Mouse (Mus musculus): Measurements from ENCODE around the gene Gm29094. TPM values are rescaled to one million over a fixed set of nuclear protein-coding genes. Genes with fewer than 3 reads are reported as not detected.
"Not testable (repeated sequence)": the region's sequence is repeated elsewhere in the genome, so short reads cannot be mapped to it uniquely, and the experiment has no call there.

The Gm29094 gene
- polyA plus RNA-seq, 1 experiment from 2014 or later: 0.37 TPM

DNA sequence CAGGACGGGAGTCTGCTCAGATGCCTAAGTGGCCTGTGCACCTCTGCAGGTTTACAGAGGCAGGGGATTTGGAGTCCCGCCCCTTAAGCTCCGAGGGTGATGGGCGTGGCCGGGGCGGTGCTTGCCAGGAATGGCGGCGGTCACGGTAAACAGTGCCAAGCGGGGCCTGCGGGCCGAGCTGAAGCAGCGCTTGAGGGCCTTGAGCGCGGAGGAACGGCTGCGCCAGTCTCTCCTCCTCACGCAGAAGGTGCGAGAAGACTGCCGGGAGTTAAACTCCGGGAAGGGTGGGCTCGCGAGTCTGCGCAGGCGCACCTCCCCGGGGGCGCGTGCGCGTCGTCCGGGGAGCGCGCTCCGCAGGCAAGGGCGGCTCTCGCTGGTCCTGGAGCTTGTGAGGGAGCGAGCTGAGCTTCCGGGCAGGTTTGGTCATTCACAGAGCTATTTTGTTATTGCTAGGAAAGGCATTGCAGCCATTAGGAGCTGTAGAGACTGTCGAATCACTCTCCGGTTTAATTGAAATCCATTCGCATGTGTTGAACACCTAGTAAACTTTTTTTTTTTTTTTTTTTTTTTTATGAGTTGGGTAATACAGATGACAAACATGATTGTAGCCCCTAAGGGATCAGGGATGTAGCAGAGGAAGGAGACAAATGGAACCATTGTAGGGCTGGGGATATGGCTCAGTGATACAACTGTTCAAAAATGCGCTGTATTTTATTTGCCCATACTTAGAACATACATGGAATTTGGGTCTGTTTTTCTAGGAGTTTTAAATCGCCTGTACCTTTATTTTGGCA lies 12.1 kb downstream of the Gm29094 start:
- not testable (repeated sequence) for H3K27me3 ChIP-seq; H3K9ac ChIP-seq; H3K9me3 ChIP-seq (replicated peaks); H3K36me3 ChIP-seq; H3K4me1 ChIP-seq
- peak; percentile 94 for ATAC-seq (ENCODE audit: insufficient number of reproducible peaks, low FRiP score, low TSS enrichment, low read depth)
- H3K27ac ChIP-seq (replicated peaks): 0 out of 2 replicates have a peak overlapping the region, but pooled peaks have one; percentile 71
- 1% methylated on average over 15 of the region's 44 CpGs for WGBS
- H3K4me3 ChIP-seq (replicated peaks): peak overlapping the region; percentile 38
- peak overlapping the region; percentile 46 for H3K4me2 ChIP-seq (replicated peaks)

DNA sequence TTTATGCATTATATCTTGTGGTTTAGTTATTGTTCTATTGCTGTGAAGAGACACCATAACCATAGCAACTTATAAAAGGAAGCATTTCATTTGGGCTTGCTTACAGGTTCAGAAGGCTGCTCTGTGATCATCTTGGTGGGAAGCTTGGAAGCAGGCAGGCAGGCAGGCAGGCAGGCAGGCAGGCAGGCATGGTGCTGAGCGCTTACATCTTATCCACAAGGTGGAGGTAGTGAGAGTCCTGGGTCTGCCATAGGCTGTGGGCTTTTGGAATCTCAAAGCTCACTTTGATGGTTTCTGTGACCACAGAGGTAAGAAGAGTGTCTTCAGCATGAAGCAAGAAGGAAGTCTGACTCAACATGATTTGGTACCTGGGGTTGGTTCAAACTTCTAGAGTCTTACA lies 13.2 kb downstream of the Gm29094 start:
- not testable (repeated sequence) for H3K4me3 ChIP-seq (replicated peaks); H3K9me3 ChIP-seq (replicated peaks); H3K27me3 ChIP-seq; H3K36me3 ChIP-seq; ATAC-seq (ENCODE audit: insufficient number of reproducible peaks, low FRiP score, low TSS enrichment, low read depth); H3K9ac ChIP-seq; H3K4me2 ChIP-seq (replicated peaks); H3K4me1 ChIP-seq; H3K27ac ChIP-seq (replicated peaks)
- WGBS: 28% methylated on average over 1 of the region's 1 CpGs

DNA sequence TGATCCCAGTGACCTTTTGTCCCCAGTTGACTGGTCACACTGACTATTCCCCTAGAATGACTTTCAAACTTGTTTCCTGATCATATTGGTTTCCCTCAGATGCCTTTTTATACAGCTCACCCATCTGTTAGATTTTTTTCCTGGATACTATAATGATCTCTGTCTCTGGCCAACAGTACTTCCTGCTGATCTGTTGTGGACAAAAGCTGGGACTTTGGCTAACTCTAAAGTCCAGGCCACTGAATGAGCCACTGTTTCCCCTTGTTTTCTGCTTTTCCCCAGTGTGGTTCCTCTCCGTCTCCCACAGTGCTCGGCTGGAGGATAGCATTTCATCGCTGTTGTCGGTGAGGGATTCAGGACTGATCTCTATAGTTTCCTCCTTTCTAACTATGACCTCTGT lies 19.0 kb downstream of the Gm29094 start:
- not testable (repeated sequence) for H3K4me3 ChIP-seq (replicated peaks); H3K9ac ChIP-seq; H3K4me1 ChIP-seq; H3K9me3 ChIP-seq (replicated peaks); H3K4me2 ChIP-seq (replicated peaks); ATAC-seq (ENCODE audit: insufficient number of reproducible peaks, low FRiP score, low TSS enrichment, low read depth); H3K27ac ChIP-seq (replicated peaks); H3K36me3 ChIP-seq; H3K27me3 ChIP-seq
- 85% methylated on average over 4 of the region's 4 CpGs for whole genome bisulfite sequencing

DNA sequence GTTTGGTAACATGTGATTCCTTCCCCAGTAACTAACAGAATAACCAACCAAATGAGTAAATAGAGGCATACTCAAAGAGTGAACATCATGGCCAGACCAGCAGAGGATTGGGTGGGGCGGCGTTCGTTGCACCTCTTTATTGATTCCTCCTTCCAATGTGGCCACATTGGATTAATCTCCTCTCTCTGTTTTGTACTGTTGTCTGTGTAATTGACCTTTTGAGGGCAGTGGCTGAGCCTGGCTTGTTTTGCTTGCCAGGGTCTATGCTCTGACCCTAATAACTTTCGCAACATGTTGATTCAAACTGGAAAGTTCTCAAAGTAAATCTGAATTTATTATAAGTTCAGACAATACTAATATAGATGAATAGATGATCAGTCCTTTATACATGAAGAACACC lies 20.5 kb downstream of the Gm29094 start:
- H3K27ac ChIP-seq (replicated peaks); H3K4me2 ChIP-seq (replicated peaks); H3K4me3 ChIP-seq (replicated peaks); H3K27me3 ChIP-seq; H3K4me1 ChIP-seq; H3K9ac ChIP-seq; H3K9me3 ChIP-seq (replicated peaks); ATAC-seq (ENCODE audit: insufficient number of reproducible peaks, low FRiP score, low TSS enrichment, low read depth); H3K36me3 ChIP-seq: not testable (repeated sequence)
- WGBS: 93% methylated on average over 3 of the region's 4 CpGs

DNA sequence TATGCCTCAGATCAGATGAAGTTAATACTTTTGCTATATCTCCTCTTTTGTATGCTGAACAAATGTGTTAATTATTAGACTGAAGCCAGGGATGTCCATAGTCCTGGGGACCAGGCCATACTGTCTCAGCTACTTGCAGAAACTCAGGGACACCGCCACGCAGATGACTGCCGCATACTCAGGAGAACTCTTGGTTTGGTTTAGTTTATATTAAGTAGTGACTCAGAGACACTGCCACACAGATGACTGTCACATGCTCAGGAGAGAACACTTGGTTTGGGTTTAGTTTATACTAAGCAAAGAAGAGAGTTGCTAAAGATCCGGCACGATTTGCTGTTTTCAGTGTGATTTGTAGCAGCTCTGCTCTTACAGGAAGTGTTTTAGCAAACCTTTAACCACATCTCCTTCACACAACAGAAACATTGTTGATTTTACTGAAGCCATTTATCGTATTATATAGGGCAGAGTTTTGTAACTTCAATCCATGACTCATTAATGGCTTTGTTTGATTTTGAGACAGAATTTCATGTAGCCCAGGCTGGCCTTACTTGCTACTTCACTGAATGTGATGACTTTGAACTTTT lies 21.6 kb downstream of the Gm29094 start:
- not testable (repeated sequence) for H3K4me2 ChIP-seq (replicated peaks); H3K4me3 ChIP-seq (replicated peaks); H3K9me3 ChIP-seq (replicated peaks); H3K4me1 ChIP-seq; H3K9ac ChIP-seq; H3K27me3 ChIP-seq; ATAC-seq (ENCODE audit: insufficient number of reproducible peaks, low FRiP score, low TSS enrichment, low read depth); H3K27ac ChIP-seq (replicated peaks); H3K36me3 ChIP-seq
- WGBS: 80% methylated on average over 6 of the region's 6 CpGs

DNA sequence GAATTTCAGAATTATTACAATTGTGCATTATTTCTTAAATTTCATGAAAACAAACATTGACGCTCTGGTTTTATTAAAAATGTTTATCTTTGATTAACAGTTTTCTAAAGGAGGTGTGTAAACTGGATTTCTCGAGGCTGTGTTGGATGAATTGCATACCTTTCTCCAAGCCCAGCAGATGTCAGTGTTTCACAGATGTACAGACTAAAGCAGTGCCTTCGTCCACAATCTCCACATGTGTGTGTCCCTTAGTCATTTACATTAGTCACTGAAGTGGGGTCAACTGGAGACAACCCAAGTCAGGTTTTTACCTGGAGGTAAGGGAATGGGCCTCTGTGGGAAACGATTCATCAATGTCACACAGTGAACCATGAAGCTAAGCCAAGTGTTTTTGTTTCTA lies 26.9 kb downstream of the Gm29094 start:
- WGBS: 53% methylated on average over 4 of the region's 4 CpGs
- no peak overlapping the region for H3K4me3 ChIP-seq (replicated peaks)
- H3K27ac ChIP-seq (replicated peaks): no peak overlapping the region
- H3K27me3 ChIP-seq: no peaks in the 10 kb centered on the region
- no peak for ATAC-seq (ENCODE audit: insufficient number of reproducible peaks, low FRiP score, low TSS enrichment, low read depth)
- no peaks in the 10 kb centered on the region for H3K36me3 ChIP-seq
- no peaks in the 10 kb centered on the region for H3K4me1 ChIP-seq
- no peaks in the 10 kb centered on the region for H3K9me3 ChIP-seq (replicated peaks)
- no peak overlapping the region for H3K9ac ChIP-seq
- no peak overlapping the region for H3K4me2 ChIP-seq (replicated peaks)

DNA sequence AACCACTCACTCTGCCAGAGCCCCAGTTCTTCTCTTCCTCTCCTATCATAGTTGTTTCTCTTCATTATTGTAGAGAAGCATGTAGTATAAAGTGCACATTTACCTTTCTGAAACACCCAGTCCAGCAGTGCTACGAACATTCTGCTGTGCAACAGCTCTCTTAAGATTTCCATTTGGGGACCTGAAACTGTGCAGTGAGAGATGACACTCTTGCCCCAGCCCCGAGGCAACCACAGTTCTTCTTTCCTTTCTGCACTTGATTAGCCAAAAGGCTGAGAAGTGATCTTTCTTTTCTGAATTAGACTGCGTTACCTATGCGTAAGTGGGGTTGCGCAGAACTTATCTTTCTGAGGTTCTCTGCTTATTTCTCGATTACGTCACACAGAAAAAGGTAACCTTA lies 28.9 kb downstream of the Gm29094 start:
- 88% methylated on average over 7 of the region's 7 CpGs for WGBS
- Histone ChIP-seq H3K4me3 (replicated peaks) (no peak overlapping the region), H3K4me1 (no peaks in the 10 kb centered on the region), H3K27ac (replicated peaks) (no peak overlapping the region), H3K36me3 (no peaks in the 10 kb centered on the region), H3K27me3 (no peaks in the 10 kb centered on the region), H3K4me2 (replicated peaks) (no peak overlapping the region), H3K9me3 (replicated peaks) (no peaks in the 10 kb centered on the region), H3K9ac (no peak overlapping the region)
- no peak for ATAC-seq (ENCODE audit: insufficient number of reproducible peaks, low FRiP score, low TSS enrichment, low read depth)

DNA sequence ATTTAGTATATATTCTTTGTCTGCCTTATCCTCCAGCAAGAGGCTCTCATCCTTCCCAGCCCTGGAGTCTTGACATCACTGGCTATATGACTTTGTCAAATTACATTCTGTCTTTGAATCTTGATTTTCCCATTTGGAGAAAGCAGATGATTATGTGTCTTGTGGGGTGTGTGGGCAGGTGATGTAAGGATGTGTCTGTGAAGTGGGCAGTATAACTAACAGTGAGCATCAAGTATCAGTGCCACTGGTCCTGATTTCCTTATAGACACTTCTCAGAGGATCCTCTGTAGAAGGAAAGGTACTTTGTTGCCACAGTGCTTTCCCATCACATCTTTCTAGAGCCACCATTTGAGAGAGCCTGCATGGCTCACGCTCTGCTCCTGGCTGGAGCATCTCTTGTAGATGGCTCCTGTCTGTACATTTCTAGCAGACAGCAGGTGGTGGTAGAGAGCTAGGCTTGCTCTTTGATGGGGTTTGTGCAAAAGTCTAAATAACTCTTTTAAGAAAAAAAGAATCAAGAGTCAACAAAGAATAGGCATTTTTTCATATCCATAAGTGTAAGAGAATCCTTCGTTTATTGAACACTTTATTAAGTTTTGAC lies 31.8 kb downstream of the Gm29094 start:
- H3K4me3 ChIP-seq (replicated peaks); H3K9me3 ChIP-seq (replicated peaks); ATAC-seq (ENCODE audit: insufficient number of reproducible peaks, low FRiP score, low TSS enrichment, low read depth); H3K27ac ChIP-seq (replicated peaks); H3K4me2 ChIP-seq (replicated peaks); H3K36me3 ChIP-seq; H3K4me1 ChIP-seq; H3K27me3 ChIP-seq; H3K9ac ChIP-seq: not testable (repeated sequence)
- WGBS: 66% methylated on average over 2 of the region's 2 CpGs

DNA sequence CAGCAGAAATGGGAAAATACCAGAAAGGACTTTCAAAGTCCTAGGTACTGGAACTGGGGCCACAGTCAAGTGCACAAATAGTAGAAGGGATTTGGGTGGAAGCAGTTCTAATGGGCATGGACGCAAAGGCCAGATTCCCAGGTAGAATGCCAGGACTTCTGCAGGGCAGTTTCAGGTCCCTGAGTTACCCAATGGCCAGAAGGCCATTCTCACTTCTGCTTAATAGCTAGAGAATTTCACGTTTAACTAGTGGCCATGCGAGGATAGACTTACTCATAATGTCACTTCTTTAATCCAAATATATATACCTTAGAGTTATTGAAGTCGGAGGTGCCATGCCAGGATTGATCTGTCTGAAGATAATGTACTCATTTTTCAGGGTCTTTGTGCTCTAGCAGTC lies 38.0 kb downstream of the Gm29094 start:
- not testable (repeated sequence) for H3K4me2 ChIP-seq (replicated peaks); ATAC-seq (ENCODE audit: insufficient number of reproducible peaks, low FRiP score, low TSS enrichment, low read depth); H3K27me3 ChIP-seq; H3K4me1 ChIP-seq; H3K9ac ChIP-seq; H3K27ac ChIP-seq (replicated peaks); H3K4me3 ChIP-seq (replicated peaks); H3K9me3 ChIP-seq (replicated peaks); H3K36me3 ChIP-seq
- WGBS: 85% methylated on average over 4 of the region's 4 CpGs

DNA sequence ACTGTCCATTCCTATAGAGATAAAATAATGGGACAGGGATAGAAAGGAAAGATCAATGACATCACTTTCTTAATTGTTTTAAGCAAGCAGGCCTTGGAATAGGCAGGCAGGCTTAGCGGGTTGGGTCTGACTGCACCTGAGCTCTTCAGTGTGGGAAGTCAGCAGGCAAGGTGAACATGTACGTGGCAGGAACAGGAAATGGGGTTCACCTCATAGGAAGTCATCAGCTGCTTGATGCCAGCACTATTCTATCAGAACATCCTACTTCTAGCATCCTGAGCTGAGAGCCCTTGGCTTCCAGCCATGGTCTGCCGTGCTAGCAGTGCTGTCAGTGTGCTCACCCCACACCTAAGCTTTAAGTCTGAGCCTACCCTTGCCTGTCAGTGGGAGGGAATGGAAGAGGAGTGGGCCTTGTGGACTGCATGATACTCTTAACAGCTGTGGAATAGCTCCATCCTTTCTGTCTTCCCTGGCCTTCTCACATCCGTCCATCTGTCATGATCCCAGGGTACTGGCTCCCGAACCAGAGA lies 39.9 kb downstream of the Gm29094 start:
- not testable (repeated sequence) for H3K36me3 ChIP-seq; H3K4me1 ChIP-seq; H3K9me3 ChIP-seq (replicated peaks); H3K4me2 ChIP-seq (replicated peaks); ATAC-seq (ENCODE audit: insufficient number of reproducible peaks, low FRiP score, low TSS enrichment, low read depth); H3K4me3 ChIP-seq (replicated peaks); H3K9ac ChIP-seq; H3K27ac ChIP-seq (replicated peaks); H3K27me3 ChIP-seq
- WGBS: 85% methylated on average over 4 of the region's 5 CpGs

DNA sequence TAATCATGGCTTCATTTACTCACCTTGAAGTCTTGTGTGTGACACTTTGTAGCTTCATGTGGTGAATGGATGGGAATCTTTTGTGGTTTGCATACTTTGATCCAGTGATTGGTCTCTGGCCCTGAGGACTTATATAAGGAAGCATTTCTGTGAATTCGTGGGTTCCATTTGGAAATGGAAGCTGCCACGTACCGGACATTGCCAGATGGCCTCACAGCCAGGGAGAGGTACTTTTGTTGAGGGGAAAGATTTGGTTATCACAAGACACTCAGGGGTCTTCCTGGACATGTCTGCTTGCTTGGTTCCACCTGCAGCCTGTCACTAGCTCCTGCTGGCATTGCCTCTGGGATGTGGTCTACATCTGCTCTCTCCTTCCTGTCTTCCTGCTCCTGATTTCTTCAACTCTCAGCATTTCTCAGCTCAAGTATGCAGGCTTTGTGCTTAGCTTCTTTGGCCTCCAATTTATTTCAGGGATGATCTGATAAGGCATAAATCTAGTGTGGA lies 41.4 kb downstream of the Gm29094 start:
- H3K27ac ChIP-seq (replicated peaks); H3K4me3 ChIP-seq (replicated peaks); H3K36me3 ChIP-seq; H3K4me2 ChIP-seq (replicated peaks); H3K9me3 ChIP-seq (replicated peaks); H3K27me3 ChIP-seq; H3K9ac ChIP-seq; H3K4me1 ChIP-seq; ATAC-seq (ENCODE audit: insufficient number of reproducible peaks, low FRiP score, low TSS enrichment, low read depth): not testable (repeated sequence)
- WGBS: 84% methylated on average over 3 of the region's 3 CpGs
